Mouse (Mus musculus): ENCODE measurements around the gene Trim71. TPM values are rescaled to one million over a fixed set of nuclear protein-coding genes. Genes with fewer than 3 reads are reported as not detected.

The Trim71 gene
- polyA plus RNA-seq, 3 experiments from 2014 or later = 0.04 TPM; not detected in 2

- ATAC-seq = peak; percentile 33
Observed at GRCm38 (mm10) chr9:114477019-114477418, 87.2 kb downstream of the Trim71 start.

GRCm38 (mm10) chr9:114471892-114472291, 92.3 kb downstream of the Trim71 start:
- no peak for ATAC-seq

GRCm38 (mm10) chr9:114468701-114469100, 95.5 kb downstream of the Trim71 start:
- ATAC-seq = no peak

GRCm38 (mm10) chr9:114468217-114468616, 96.0 kb downstream of the Trim71 start:
- no peak for ATAC-seq

GRCm38 (mm10) chr9:114466871-114467270, 97.3 kb downstream of the Trim71 start:
- ATAC-seq = no peak

- ATAC-seq = no peak
Observed at GRCm38 (mm10) chr9:114465442-114465841, 98.7 kb downstream of the Trim71 start.

- ATAC-seq = peak; percentile 79
Observed at GRCm38 (mm10) chr9:114462569-114462968, 101.6 kb downstream of the Trim71 start.

- ATAC-seq = no peak
Observed at GRCm38 (mm10) chr9:114458436-114458835, 105.7 kb downstream of the Trim71 start.

Other genes with a start within 250 kb of the Trim71 start
- 1 to 10 TPM in 2 of 3 experiments, not detected in 1; 3.4 to 5.9 TPM for gene Bcl2a1c, start 234.2 kb downstream of the Trim71 start, polyA plus RNA-seq (2017; shearing (Covaris generic))
- 1 to 10 TPM; 2.5 to 3.9 (median 3.1) TPM for gene Crtap, start 173.7 kb downstream of the Trim71 start, polyA plus RNA-seq (2017; shearing (Covaris generic))
- gene Glb1, start 163.3 kb downstream of the Trim71 start, polyA plus RNA-seq (2017; shearing (Covaris generic)) = 10 to 100 TPM; 30.2 to 38.0 (median 34.6) TPM
- 10 to 100 TPM in 2 of 3 experiments, 1 to 10 TPM in 1; 9.9 to 14.3 (median 12.1) TPM for gene Tmppe, start 163.3 kb downstream of the Trim71 start, polyA plus RNA-seq (2017; shearing (Covaris generic))
- gene Ccr4, start 59.5 kb downstream of the Trim71 start, polyA plus RNA-seq (2017; shearing (Covaris generic)) = 10 to 100 TPM; 16.1 to 24.9 (median 17.5) TPM
- gene C130032M10Rik, start 48.7 kb downstream of the Trim71 start, polyA plus RNA-seq (2017; shearing (Covaris generic)) = not detected
- 10 to 100 TPM; 21.2 to 24.4 (median 23.6) TPM for gene Cnot10, start 75.8 kb upstream of the Trim71 start, polyA plus RNA-seq (2017; shearing (Covaris generic))
- gene Dync1li1, start 124.4 kb upstream of the Trim71 start, polyA plus RNA-seq (2017; shearing (Covaris generic)) = 10 to 100 TPM; 46.3 to 55.0 (median 50.4) TPM
- gene Cmtm6, start 166.7 kb upstream of the Trim71 start, polyA plus RNA-seq (2017; shearing (Covaris generic)) = 10 to 100 TPM; 62.5 to 80.3 (median 72.6) TPM
- 100 to 1,000 TPM in 1 of 3 experiments, 10 to 100 TPM in 2; 44.6 to 117 (median 64.8) TPM for gene Cmtm7, start 217.5 kb upstream of the Trim71 start, polyA plus RNA-seq (2017; shearing (Covaris generic))